Mouse (Mus musculus) kidney, embryonic 15.5 days (tissue): ENCODE measurements around the gene Nbdy. TPM values are rescaled to one million over a fixed set of nuclear protein-coding genes. Genes with fewer than 3 reads are reported as not detected.

Experiments
- polyA plus RNA-seq: library from polyadenylated mRNA; unstranded; fragments of >200 nt; fragmentation: Nextera tagmentation; extraction: Ambion mirVana; gene quantifications from 2 replicates; pipeline ENCODE4 v1.2.1, GENCODE M21; 2015

Gene Nbdy
- polyA plus RNA-seq, 1 experiment from 2014 or later = 97.8 TPM

Other genes starting within 250 kb of the Nbdy start
- 22.0 and 22.7 TPM in 2 replicates for gene Ubqln2, start 225.4 kb upstream of the Nbdy start, polyA plus RNA-seq
- not detected in 2 replicates for gene Cypt3, start 165.0 kb upstream of the Nbdy start, polyA plus RNA-seq
- gene Kctd12b, start 27.2 kb upstream of the Nbdy start, polyA plus RNA-seq = 10.2 and 10.3 TPM in 2 replicates
- gene Spin2c, start 108.6 kb downstream of the Nbdy start, polyA plus RNA-seq = 11.7 and 13.5 TPM in 2 replicates